Mouse (Mus musculus) liver, postnatal 0 days (tissue): ENCODE measurements around the gene Hoxb3.

ENCODE experiments used
- CTCF ChIP-seq: sonication (generic); IDR thresholded peaks from 2 replicates; pipeline ENCODE4 v1.5.1; 2016; ENCODE audit warnings: antibody characterized with exemption, low read depth
- EP300 ChIP-seq: IDR thresholded peaks from 2 replicates; pipeline ENCODE4 v1.6.1; 2016; ENCODE audit warnings: antibody characterized with exemption, low read depth, mild to moderate bottlenecking

DNA sequence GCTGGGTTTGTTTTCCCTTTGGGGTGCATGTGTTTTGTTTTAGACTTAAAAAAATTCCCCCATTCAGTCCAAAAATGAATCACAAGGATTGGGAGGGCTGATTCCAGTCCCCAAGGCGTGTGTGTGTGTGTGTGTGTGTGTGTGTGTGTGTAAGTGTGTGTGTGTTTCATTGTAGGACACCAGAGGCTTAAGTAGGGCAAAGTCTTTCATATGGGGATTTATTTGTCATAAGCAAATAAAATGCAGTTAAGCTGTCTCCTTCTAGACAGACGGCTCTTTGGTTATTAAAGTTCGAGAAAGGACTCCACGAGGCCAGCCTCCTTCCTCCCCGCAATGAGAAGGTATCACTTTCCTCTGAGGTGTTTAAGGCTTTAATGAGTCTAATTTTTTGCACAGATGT is 1.3 kb upstream of the Hoxb3 start:
- no peak for TF ChIP-seq CTCF
- no peak for TF ChIP-seq EP300
